Mouse (Mus musculus) CH12.LX (cell line): ENCODE data around the gene Mpp4. TPM values are rescaled to one million over a fixed set of nuclear protein-coding genes. Genes with fewer than 3 reads are reported as not detected.

Experiments
- DNase-seq: peaks from one replicate; pipeline ENCODE4 v3.0.0-alpha.2; 2013; ENCODE audit errors: extremely low read depth
- H3K27ac ChIP-seq: 2 replicates; pipeline ENCODE4 v1.5.1; 2012; ENCODE audit warnings: low read depth, mild to moderate bottlenecking, control low read depth, moderate library complexity; ENCODE audit not compliant: insufficient read depth
- H3K27me3 ChIP-seq: replicated peaks from 2 replicates; pipeline ENCODE3; 2012; ENCODE audit warnings: inconsistent platforms
- H3K36me3 ChIP-seq, 2 experiments: replicated peaks in 1 of 2; 2 replicates each; pipeline versions ENCODE3 to v1.6.1; 2012; ENCODE audit warnings: inconsistent platforms in 1 of 2, low read length in 1 of 2, mild to moderate bottlenecking in 1 of 2, mixed read lengths in 1 of 2, moderate library complexity in 1 of 2; ENCODE audit not compliant: control insufficient read depth in 1 of 2, insufficient read depth in 1 of 2
- H3K4me1 ChIP-seq, 2 experiments: 2 replicates each; pipeline ENCODE4 v1.6.1; 2012; ENCODE audit warnings: inconsistent platforms in 1 of 2, moderate library complexity in 1 of 2; ENCODE audit not compliant: insufficient read depth in 2 of 2, control insufficient read depth in 1 of 2
- H3K4me2 ChIP-seq: 2 replicates; pipeline ENCODE4 v1.6.1; 2012; ENCODE audit warnings: low read depth, mild to moderate bottlenecking, control low read depth; ENCODE audit not compliant: poor library complexity, insufficient read depth, severe bottlenecking
- H3K4me3 ChIP-seq, 3 experiments: fragments of 150-350 bp in 1 of 3; sonication (generic) in 1 of 3; replicated peaks in 1 of 3; 2 replicates each; pipeline versions ENCODE3 to v1.5.1; 2011 to 2012; ENCODE audit warnings: low read depth in 2 of 3, low read length in 2 of 3, mild to moderate bottlenecking in 2 of 3, moderate library complexity in 2 of 3, control low read depth in 1 of 3, improper control_type of control experiment in 1 of 3, inconsistent platforms in 1 of 3, mixed read lengths in 1 of 3; ENCODE audit not compliant: poor library complexity in 1 of 3
- H3K79me2 ChIP-seq: replicated peaks from 2 replicates; pipeline ENCODE4 v1.6.1; 2012; ENCODE audit warnings: mild to moderate bottlenecking, moderate library complexity; ENCODE audit not compliant: control insufficient read depth, poor library complexity, insufficient read depth, severe bottlenecking; ENCODE audit errors: extremely low read depth
- H3K9ac ChIP-seq: 2 replicates; pipeline ENCODE4 v1.6.1; 2012; ENCODE audit warnings: low read depth, mild to moderate bottlenecking, control low read depth, moderate library complexity; ENCODE audit not compliant: insufficient read depth
- H3K9me3 ChIP-seq: replicated peaks from 2 replicates; pipeline ENCODE3; 2012; ENCODE audit warnings: low read length, inconsistent platforms, mixed read lengths
- CHD1 ChIP-seq: IDR thresholded peaks from 2 replicates; pipeline ENCODE4 v1.6.1; 2012; ENCODE audit warnings: low read depth, low read length, improper control_type of control experiment, inconsistent platforms
- E2F4 ChIP-seq: IDR thresholded peaks from 2 replicates; pipeline ENCODE4 v1.6.1; 2011; ENCODE audit warnings: low read depth, low read length, improper control_type of control experiment; ENCODE audit not compliant: insufficient replicate concordance
- ELF1 ChIP-seq: IDR thresholded peaks from 2 replicates; pipeline ENCODE4 v1.6.1; 2014; ENCODE audit warnings: low read depth, mild to moderate bottlenecking, inconsistent platforms, low read length, improper control_type of control experiment
- HCFC1 ChIP-seq: IDR thresholded peaks from 2 replicates; pipeline ENCODE4 v1.6.1; 2012; ENCODE audit warnings: low read depth, mild to moderate bottlenecking, inconsistent platforms, low read length, improper control_type of control experiment
- IRF4 ChIP-seq: IDR thresholded peaks from 2 replicates; pipeline ENCODE4 v1.6.1; 2014; ENCODE audit warnings: low read depth, mild to moderate bottlenecking, inconsistent platforms, low read length, improper control_type of control experiment
- MAZ ChIP-seq: IDR thresholded peaks from 2 replicates; pipeline ENCODE4 v1.6.1; 2012; ENCODE audit warnings: low read depth, mild to moderate bottlenecking, inconsistent platforms, low read length, improper control_type of control experiment, moderate library complexity
- MYC ChIP-seq: IDR thresholded peaks from 2 replicates; pipeline ENCODE4 v1.6.1; 2011; ENCODE audit warnings: low read depth, mild to moderate bottlenecking, improper control_type of control experiment, low read length
- NELFE ChIP-seq: IDR thresholded peaks from 2 replicates; pipeline ENCODE4 v1.6.1; 2011; ENCODE audit warnings: low read depth, low read length, improper control_type of control experiment
- POLR2AphosphoS2 ChIP-seq: IDR thresholded peaks from 2 replicates; pipeline ENCODE4 v1.6.1; 2011; ENCODE audit warnings: low read depth, low read length, improper control_type of control experiment
- RAD21 ChIP-seq: IDR thresholded peaks from 2 replicates; pipeline ENCODE4 v1.6.1; 2011; ENCODE audit warnings: low read depth, mild to moderate bottlenecking, low read length, improper control_type of control experiment, moderate library complexity
- SIN3A ChIP-seq: IDR thresholded peaks from 2 replicates; pipeline ENCODE4 v1.6.1; 2012; ENCODE audit warnings: low read length, improper control_type of control experiment, inconsistent platforms
- TBP ChIP-seq: conservative IDR thresholded peaks from 2 replicates; pipeline ENCODE4 v1.6.1; 2011; ENCODE audit warnings: low read depth, low read length, improper control_type of control experiment
- USF2 ChIP-seq: conservative IDR thresholded peaks from 2 replicates; pipeline ENCODE4 v1.6.1; 2011; ENCODE audit warnings: low read depth, low read length, improper control_type of control experiment
- dilution Hi-C: fragments of 300-500 bp; cut with MboI; formaldehyde crosslinking; loops from 2 replicates; pipeline ENCODE4 v1.14.3; 2020; ENCODE audit warnings: low sequenced_read_pairs; ENCODE audit not compliant: extremely low pct_unique_long_range_greater_than_20kb, extremely low pct_ligation_motif_present
- in situ Hi-C: fragments of 300-500 bp; cut with MboI; formaldehyde crosslinking; loops from 3 replicates; pipeline ENCODE4 v1.14.3; 2019; ENCODE audit warnings: low sequenced_read_pairs, low pct_ligation_motif_present, low pct_unique_long_range_greater_than_20kb, mixed read lengths
- polyA plus RNA-seq: library from polyadenylated mRNA; unstranded; fragments of >175 nt; gene quantifications from 2 replicates; pipeline ENCODE4 v1.2.1, GENCODE M21; 2012; ENCODE audit warnings: low read depth; ENCODE audit not compliant: insufficient read length
- total RNA-seq, 2 experiments: library from RNA; depleted of rRNA; stranded (reverse); fragments of 300-350 nt in 1 of 2; fragments of >200 nt in 1 of 2; gene quantifications; 2 replicates each; pipeline ENCODE4 v1.2.3; 2012 to 2014

Gene Mpp4
- total and polyA plus RNA-seq, 3 experiments, result 0.79 to 2.8 (median 1.1) TPM

DNA sequence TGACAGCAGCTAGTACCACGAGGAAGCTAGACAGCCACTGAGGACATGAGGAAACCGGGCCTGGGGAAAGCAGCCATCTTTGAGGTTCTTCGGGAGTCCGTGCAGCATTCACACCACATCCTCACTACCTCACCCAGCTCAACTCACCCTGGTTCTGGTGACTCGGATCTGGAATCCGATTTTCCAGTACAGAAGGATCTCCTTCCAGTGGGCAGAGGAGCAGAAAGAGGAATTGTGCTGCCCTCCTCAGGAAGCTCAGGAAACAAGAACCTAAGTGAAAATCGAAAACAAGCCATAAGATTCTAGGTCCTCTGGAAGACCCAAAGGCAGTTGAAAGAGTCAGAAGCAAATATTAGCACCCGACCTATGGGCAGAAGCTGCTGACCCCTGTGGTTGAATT is 7.1 kb upstream of the Mpp4 start:
- no peaks in the 10 kb centered on the region for H3K79me2 ChIP-seq
- no peak overlapping the region for H3K27ac ChIP-seq
- no peak for TF ChIP-seq POLR2AphosphoS2
- TF ChIP-seq E2F4, result no peak
- no peak for TF ChIP-seq TBP
- H3K36me3 ChIP-seq, result peaks cover 50 to 88% of the 10 kb centered on the region in 2 experiments
- H3K9me3 ChIP-seq, result no peaks in the 10 kb centered on the region
- H3K4me3 ChIP-seq, result no peak overlapping the region
- H3K4me2 ChIP-seq, result no peak overlapping the region
- no peak for DNase-seq
- peaks cover 0 to 7% of the 10 kb centered on the region in 2 experiments; a peak in 1 of 4 replicates for H3K4me1 ChIP-seq
- H3K9ac ChIP-seq, result no peak overlapping the region
- no peaks in the 10 kb centered on the region for H3K27me3 ChIP-seq
- dilution Hi-C loops, result no loop called here
- in situ Hi-C loops, result no loop called here

DNA sequence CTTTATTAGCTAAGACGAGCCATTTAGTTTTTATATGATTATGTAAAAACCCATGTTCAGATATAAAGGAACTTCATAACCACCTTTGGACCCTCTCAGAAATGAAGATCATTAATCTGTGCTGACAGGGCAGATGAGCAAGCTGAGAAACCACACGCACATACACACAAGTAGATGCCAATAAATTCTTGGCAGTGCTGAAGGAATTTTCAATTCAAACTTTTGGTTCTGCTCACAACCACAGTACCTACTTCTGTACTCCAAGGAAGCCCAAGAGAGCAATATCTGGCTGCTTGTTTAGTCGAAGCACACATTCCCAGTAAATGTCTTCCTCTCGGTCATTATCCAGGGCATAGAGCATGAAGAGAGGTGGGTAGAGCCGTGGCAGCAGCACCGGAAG is 6.4 kb upstream of the Mpp4 start:
- peaks cover 0 to 7% of the 10 kb centered on the region in 2 experiments; a peak in 1 of 4 replicates for H3K4me1 ChIP-seq

GRCm38 (mm10) chr1:59168556-59168955 is 5.4 kb upstream of the Mpp4 start:
- Histone ChIP-seq H3K4me3 (no peak overlapping the region), H3K9me3 (no peaks in the 10 kb centered on the region)
- TF ChIP-seq ELF1 (no peak), IRF4 (no peak), MYC (no peak), CHD1 (no peak), RAD21 (no peak)
- TF ChIP-seq, all 38 proteins: peak for 0
- no peak overlapping the region for H3K9ac ChIP-seq
- DNase-seq, result no peak
- H3K4me2 ChIP-seq, result no peak overlapping the region
- peaks cover 0 to 18% of the 10 kb centered on the region in 2 experiments; a peak in 2 of 4 replicates for H3K4me1 ChIP-seq
- in situ Hi-C loops, result no loop called here
- dilution Hi-C loops, result no loop called here
- H3K27me3 ChIP-seq, result no peaks in the 10 kb centered on the region
- no peaks in the 10 kb centered on the region for H3K79me2 ChIP-seq
- no peak overlapping the region for H3K27ac ChIP-seq
- H3K36me3 ChIP-seq, result peaks cover 51 to 93% of the 10 kb centered on the region in 2 experiments

More for the DNA sequence above, 6.4 kb upstream of the Mpp4 start:
- H3K79me2 ChIP-seq, result no peaks in the 10 kb centered on the region
- in situ Hi-C loops (no loop called here), dilution Hi-C loops (no loop called here)
- H3K4me3 ChIP-seq, result no peak overlapping the region
- H3K36me3 ChIP-seq, result peaks cover 45 to 87% of the 10 kb centered on the region in 2 experiments
- no peak overlapping the region for H3K9ac ChIP-seq
- no peak for DNase-seq
- H3K4me2 ChIP-seq, result no peak overlapping the region
- no peaks in the 10 kb centered on the region for H3K9me3 ChIP-seq
- H3K27ac ChIP-seq, result no peak overlapping the region
- H3K27me3 ChIP-seq, result no peaks in the 10 kb centered on the region
- TF ChIP-seq USF2 (no peak), POLR2AphosphoS2 (no peak), MYC (no peak), SIN3A (no peak), MAZ (no peak), HCFC1 (no peak), NELFE (no peak), ELF1 (no peak)
